Mouse (Mus musculus) retina, postnatal 7 days (tissue): ENCODE measurements around the gene Fam187b.
"Not testable (repeated sequence)": the region's sequence is repeated elsewhere in the genome, so short reads cannot be mapped to it uniquely, and the experiment has no call there.

ENCODE experiments used
- DNase-seq: peaks from one replicate; pipeline ENCODE4 v3.0.0-alpha.2; 2012; ENCODE audit warnings: low read depth, low spot score

Fam187b gene

GRCm38 (mm10) chr7:30973501-30974289 lies at the start of gene Fam187b:
Gene Fam187b (plus strand): TSS chr7:30973790.
- peak; percentile 70 for DNase-seq

- no peak for DNase-seq
These were observed 49.5 kb upstream of the Fam187b start for GRCm38 (mm10) chr7:30924071-30924470.

GRCm38 (mm10) chr7:30924581-30924980 lies 49.0 kb upstream of the Fam187b start, which contains the start of gene Hamp2:
Gene Hamp2 (minus strand): TSS chr7:30924681.
- not testable (repeated sequence) for DNase-seq

- DNase-seq, result not testable (repeated sequence)
These were observed 38.0 kb upstream of the Fam187b start for GRCm38 (mm10) chr7:30935422-30936099.

- not testable (repeated sequence) for DNase-seq
These were observed 33.5 kb upstream of the Fam187b start for GRCm38 (mm10) chr7:30940070-30940469.

GRCm38 (mm10) chr7:30942365-30942764 lies 31.2 kb upstream of the Fam187b start:
- DNase-seq, result not testable (repeated sequence)

GRCm38 (mm10) chr7:30943909-30944635 lies 29.5 kb upstream of the Fam187b start, which contains the start of gene Hamp:
Gene Hamp (minus strand): TSS chr7:30944032.
- DNase-seq, result no peak

GRCm38 (mm10) chr7:30944706-30945105 lies 28.9 kb upstream of the Fam187b start:
- DNase-seq, result not testable (repeated sequence)

GRCm38 (mm10) chr7:30945466-30945865 lies 28.1 kb upstream of the Fam187b start:
- DNase-seq, result not testable (repeated sequence)

GRCm38 (mm10) chr7:30945876-30946275 lies 27.7 kb upstream of the Fam187b start:
- DNase-seq, result no peak

- DNase-seq, result not testable (repeated sequence)
These were observed 23.7 kb upstream of the Fam187b start for GRCm38 (mm10) chr7:30949902-30950301.

GRCm38 (mm10) chr7:30952441-30953265 lies 20.9 kb upstream of the Fam187b start:
- DNase-seq, result no peak

GRCm38 (mm10) chr7:30953459-30953858 lies 20.1 kb upstream of the Fam187b start:
- no peak for DNase-seq

GRCm38 (mm10) chr7:30954036-30954435 lies 19.6 kb upstream of the Fam187b start:
- no peak for DNase-seq

- DNase-seq, result no peak
These were observed 18.5 kb upstream of the Fam187b start for GRCm38 (mm10) chr7:30954971-30955520.

GRCm38 (mm10) chr7:30955584-30956356 lies 17.8 kb upstream of the Fam187b start:
- peak; percentile 84 for DNase-seq

- DNase-seq, result no peak
These were observed 17.2 kb upstream of the Fam187b start for GRCm38 (mm10) chr7:30956357-30956751.

- peak; percentile 77 for DNase-seq
These were observed 16.7 kb upstream of the Fam187b start, which contains the start of gene Usf2 for GRCm38 (mm10) chr7:30956756-30957366. Gene Usf2 (minus strand): TSS chr7:30956803.

- DNase-seq, result peak; percentile 82
These were observed 16.2 kb upstream of the Fam187b start for GRCm38 (mm10) chr7:30957367-30957783.
